In genomic region chr1:79671543-79672337, GRCm38 (mm10) we compare ENCODE assay signal across 8 mouse cellular contexts. TPM values are rescaled to one million over a fixed set of nuclear protein-coding genes. Genes with fewer than 3 reads are reported as not detected.
DNase-seq lines count a peak whose midpoint lies in the region; ATAC-seq and TF ChIP-seq lines count a peak whose summit lies in the region.

Gene Ap1s3, minus strand, starts transcription at chr1:79671972.

- DNase-seq in B cell, adult 2 months = peak; percentile 91 to 92
- DNase-seq in adrenal gland, adult 8-10 months = peak; percentile 9
- peak; percentile 77 for DNase-seq in embryo, embryonic 9.5 days (ENCODE audit: extremely low spot score)
- peak; percentile 30 for DNase-seq in heart, postnatal 0 days (ENCODE audit: low spot score)
- peak; percentile 76 to 87 for DNase-seq in kidney, postnatal 36 days
- peak; percentile 83 for DNase-seq in testis, postnatal 14 days (ENCODE audit: low spot score)

- no peak within 1 kb of the TSS for H3K27ac ChIP-seq in heart, postnatal 0 days (ENCODE audit: low read depth)
- peak within 1 kb of the TSS; percentile 62 for H3K27ac ChIP-seq in lung, embryonic 15.5 days

- peaks cover 18% of the 10 kb centered on the region for H3K4me1 ChIP-seq in heart, postnatal 0 days (ENCODE audit: control insufficient read depth, insufficient read depth)
- peaks cover 12% of the 10 kb centered on the region; the same call in 1 of the 2 replicates for H3K4me1 ChIP-seq in lung, embryonic 15.5 days

- H3K36me3 ChIP-seq in heart, postnatal 0 days (replicated peaks; ENCODE audit: control insufficient read depth, insufficient read depth, low read length) = no peaks in the 10 kb centered on the region
- H3K36me3 ChIP-seq in lung, embryonic 15.5 days = no peaks in the 10 kb centered on the region

- WGBS in heart, postnatal 0 days = 1% methylated on average over 50 of the region's 51 CpGs
- under 1% methylated on average over 51 of the region's 51 CpGs for WGBS in lung, embryonic 15.5 days

- H3K4me2 ChIP-seq in heart, postnatal 0 days (ENCODE audit: low read depth, low read length) = peak within 1 kb of the TSS; percentile 97
- H3K4me2 ChIP-seq in lung, embryonic 15.5 days = peak within 1 kb of the TSS; percentile 87

- no peaks in the 10 kb centered on the region for H3K9me3 ChIP-seq in heart, postnatal 0 days (replicated peaks; ENCODE audit: control insufficient read depth, low read length)
- H3K9me3 ChIP-seq in lung, embryonic 15.5 days = no peaks in the 10 kb centered on the region

- no peak for TF ChIP-seq CTCF in heart, postnatal 0 days (IDR thresholded peaks at IDR 0.05; ENCODE audit: low read depth)

- 0 out of 2 replicates have a peak, but pooled peaks cover 14% of the 10 kb centered on the region for H3K27me3 ChIP-seq in heart, postnatal 0 days (ENCODE audit: control insufficient read depth, insufficient read depth, low read length)
- peaks cover 37% of the 10 kb centered on the region for H3K27me3 ChIP-seq in lung, embryonic 15.5 days

- ATAC-seq in heart, postnatal 0 days (ENCODE audit: insufficient read depth, low read depth) = peak; percentile 53
- ATAC-seq in lung, embryonic 15.5 days (ENCODE audit: borderline replicate concordance, extremely low read depth, low FRiP score, low TSS enrichment) = peak; percentile 91
- peak; percentile 87 for ATAC-seq in neutrophil, adult 5-6 weeks (ENCODE audit: extremely low read depth, insufficient number of reproducible peaks, low FRiP score, poor library complexity, severe bottlenecking)

- peak within 1 kb of the TSS; percentile 46; the same call in 1 of the 2 replicates for H3K9ac ChIP-seq in heart, postnatal 0 days (replicated peaks; ENCODE audit: low read depth, low read length)
- H3K9ac ChIP-seq in lung, embryonic 15.5 days = peak within 1 kb of the TSS; percentile 58

- H3K4me3 ChIP-seq in heart, postnatal 0 days (ENCODE audit: low read depth, low read length) = peak within 1 kb of the TSS; percentile 72
- H3K4me3 ChIP-seq in lung, embryonic 15.5 days = peak within 1 kb of the TSS; percentile 65

- no peak for TF ChIP-seq EP300 in heart, postnatal 0 days (IDR thresholded peaks at IDR 0.05; ENCODE audit: low read depth)

RNA-seq across cellular contexts. Expression of gene Ap1s3, which starts in this region (rescaled TPM):
- total RNA-seq in adrenal gland, adult 8-10 months (2022) = 1 to 10 TPM in 2 of 4 experiments, under 1 TPM in 2; 0.67 to 1.2 (median 0.96) TPM
- total RNA-seq in heart, postnatal 0 days (2014; rRNA removed; ENCODE audit: low replicate concordance) = 0.77 TPM in 1 of 2 replicates, not detected in the other
- 0.60 and 0.94 TPM in 2 replicates for polyA plus RNA-seq in heart, postnatal 0 days (2015; fragmentation: Nextera tagmentation; extraction: Ambion mirVana)
- polyA plus RNA-seq in lung, embryonic 15.5 days (2015; fragmentation: Nextera tagmentation; extraction: Ambion mirVana) = 0.34 and 0.76 TPM in 2 replicates
- total RNA-seq in neutrophil, adult 5-6 weeks (2017) = 11.8 and 16.4 TPM in 2 replicates

Comparison
In these comparisons a context has a peak if more than half of its experiments do, and no peak if none do; other contexts are left out.
1. Peak in DNase-seq, ATAC-seq, H3K4me3 ChIP-seq, H3K9ac ChIP-seq and H3K4me2 ChIP-seq in heart, postnatal 0 days; RNA of the gene not detected or under 1 TPM.
2. Peak in ATAC-seq, H3K4me3 ChIP-seq, H3K27ac ChIP-seq, H3K9ac ChIP-seq and H3K4me2 ChIP-seq in lung, embryonic 15.5 days; RNA of the gene not detected or under 1 TPM.
3. DNase-seq: peak in every context shown above with its lines; median percentile 92 in B cell, adult 2 months; 83 in testis, postnatal 14 days; 82 in kidney, postnatal 36 days; 77 in embryo, embryonic 9.5 days; 30 in heart, postnatal 0 days; 9 in adrenal gland, adult 8-10 months.